In the genomic region with DNA sequence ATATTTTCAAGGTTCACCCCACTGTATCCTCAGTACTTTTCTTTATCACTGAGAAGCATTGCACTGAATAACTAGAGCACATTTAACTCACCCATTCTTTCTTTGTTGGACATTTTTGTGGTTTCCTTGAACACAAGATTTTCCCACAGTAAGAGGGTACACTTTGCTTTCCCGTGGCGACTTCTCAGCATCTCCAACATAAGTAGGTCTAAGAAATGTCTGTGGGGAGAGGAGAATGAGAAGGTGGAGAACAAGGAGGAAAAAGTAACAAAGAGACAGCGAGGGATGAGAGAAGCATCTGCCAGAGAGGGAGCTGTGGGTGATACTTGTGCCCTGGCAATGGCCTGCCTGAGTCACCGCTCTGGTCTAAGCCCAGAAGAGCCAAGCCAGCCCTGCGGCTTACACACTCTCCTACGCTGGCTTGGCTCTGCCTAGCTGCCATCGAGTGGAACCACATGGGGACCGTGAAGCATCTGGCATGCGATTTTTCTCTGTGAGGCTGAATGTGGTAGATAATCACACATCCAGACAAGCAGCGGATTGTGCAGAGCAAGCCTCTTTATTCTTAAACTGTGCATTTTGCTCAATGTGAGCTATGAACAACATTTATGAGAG, we compare ENCODE assay signal across 8 mouse cellular contexts.
DNase-seq lines count a peak whose midpoint lies in the region.

No protein-coding gene starts in this region.

- DNase-seq in cerebellum, postnatal 14 days = peak; percentile 60 to 66
- no peak for DNase-seq in cerebellum, adult 9-10 months
- peak; percentile 70 for DNase-seq in 3134 (ENCODE audit: extremely low read depth, insufficient read length, low spot score)
- DNase-seq in fat pad, adult 2 months (ENCODE audit: extremely low read depth, low read depth, low spot score) = peak; percentile 76
- peak; percentile 55 to 59 for DNase-seq in layer of hippocampus, postnatal 36 days
- peak; percentile 90 for DNase-seq in right cerebral cortex, adult 18-20 months
- no peak for DNase-seq in thymus, postnatal 14 days
- DNase-seq in cerebellum, adult 8-10 months = no peak

Comparison
In these comparisons a context has a peak if more than half of its experiments do, and no peak if none do; other contexts are left out.
1. DNase-seq: peak in cerebellum, postnatal 14 days (2 of 2), 3134 (single experiment), fat pad, adult 2 months (single experiment), layer of hippocampus, postnatal 36 days (2 of 2) and right cerebral cortex, adult 18-20 months (single experiment); none in cerebellum, adult 9-10 months (single experiment), thymus, postnatal 14 days (single experiment) and cerebellum, adult 8-10 months (single experiment).